Mouse (Mus musculus) cerebellum, postnatal 14 days (tissue): ENCODE data around the gene Letm1.

Experiments used
- DNase-seq, 2 experiments: peaks; one replicate each; pipeline ENCODE4 v3.0.0; 2021; ENCODE audit warnings: mixed read lengths in 2 of 2

Gene Letm1

GRCm38 (mm10) chr5:33705612-33706349, 76.8 kb downstream of the Letm1 start:
- DNase-seq: peak; percentile 38 to 53

GRCm38 (mm10) chr5:33704945-33705611, 77.5 kb downstream of the Letm1 start:
- DNase-seq: peak in 1 of 2 experiments; percentile 36

- DNase-seq: no peak
Observed at GRCm38 (mm10) chr5:33703999-33704398, 78.6 kb downstream of the Letm1 start.

- no peak for DNase-seq
Observed at GRCm38 (mm10) chr5:33701832-33702231, 80.8 kb downstream of the Letm1 start.

GRCm38 (mm10) chr5:33700010-33700409, 82.6 kb downstream of the Letm1 start:
- DNase-seq: peak in 1 of 2 experiments; percentile 19

- no peak for DNase-seq
Observed at GRCm38 (mm10) chr5:33698669-33699068, 83.9 kb downstream of the Letm1 start.

DNA sequence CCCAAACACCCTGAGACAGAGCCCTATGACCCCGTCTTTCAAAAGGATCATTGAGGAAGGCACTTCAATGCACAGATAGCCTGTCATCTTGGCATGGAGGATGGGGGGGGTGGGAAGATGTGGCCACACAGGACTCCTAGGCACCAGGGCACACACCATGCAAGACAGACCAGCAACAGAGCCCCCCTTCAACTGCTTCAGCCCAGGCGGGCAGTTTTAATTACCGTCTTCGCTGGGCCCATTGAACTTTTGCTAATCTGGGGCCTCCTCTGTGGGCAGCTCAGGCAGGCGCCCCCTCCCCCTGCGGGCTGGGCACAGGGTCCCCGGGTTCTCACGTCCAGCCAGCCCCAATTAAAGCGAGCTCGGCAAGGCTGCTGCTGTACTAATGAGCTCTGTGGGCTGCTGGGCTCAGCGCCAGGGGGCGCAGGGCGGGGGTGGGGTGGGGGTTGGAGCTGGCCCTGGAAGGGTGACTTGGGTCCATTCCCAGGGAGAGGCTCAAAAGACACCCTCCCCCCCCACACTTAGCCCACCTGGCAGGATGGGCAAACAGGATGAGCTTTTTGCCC, 84.6 kb downstream of the Letm1 start:
- peak in 1 of 2 experiments; percentile 21 for DNase-seq

DNA sequence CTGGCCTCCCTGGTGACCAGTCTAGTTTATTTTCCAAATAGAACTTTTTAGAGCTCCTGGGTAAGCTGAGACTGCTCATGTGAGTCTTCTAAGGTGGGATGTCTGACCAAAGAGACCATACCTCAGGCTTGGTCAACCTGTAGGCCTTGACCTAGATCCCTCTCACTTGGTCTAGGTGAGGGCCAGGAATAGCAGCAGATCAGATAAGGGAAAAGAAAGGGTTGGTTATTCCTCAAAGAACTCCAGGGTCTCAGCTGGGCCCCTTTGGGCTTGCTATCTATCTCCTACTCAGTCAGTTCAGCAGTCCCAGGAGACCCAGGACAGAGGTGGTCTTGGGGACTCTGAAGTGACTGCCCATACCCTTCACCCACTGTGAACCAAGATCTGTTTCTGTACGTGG, 85.1 kb downstream of the Letm1 start:
- DNase-seq: no peak

GRCm38 (mm10) chr5:33696430-33696829, 86.2 kb downstream of the Letm1 start:
- DNase-seq: no peak

DNA sequence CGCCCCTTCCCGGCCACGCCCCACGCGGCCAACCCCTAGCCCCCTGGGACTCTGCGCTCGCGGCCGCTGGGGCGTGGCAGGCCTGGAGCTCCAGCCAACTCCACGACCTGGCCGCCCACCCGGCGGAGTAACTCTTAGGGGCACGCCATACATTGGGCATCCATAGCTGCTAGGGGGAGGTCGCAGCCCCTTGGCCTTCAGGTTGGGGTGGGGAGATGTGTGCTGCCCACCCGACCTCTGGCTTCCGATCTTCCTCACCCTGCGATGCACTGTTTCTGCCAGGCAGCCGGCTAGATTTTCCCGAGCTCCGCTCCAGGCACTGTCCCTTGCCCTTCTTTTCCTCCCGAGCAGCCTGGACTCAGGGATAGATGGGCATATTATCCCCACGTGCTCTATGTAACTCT, 86.9 kb downstream of the Letm1 start:
- no peak for DNase-seq

GRCm38 (mm10) chr5:33694848-33695717, 87.5 kb downstream of the Letm1 start:
- DNase-seq: peak; percentile 15 to 40

- DNase-seq: no peak
Observed at GRCm38 (mm10) chr5:33694461-33694847, 88.2 kb downstream of the Letm1 start.

DNA sequence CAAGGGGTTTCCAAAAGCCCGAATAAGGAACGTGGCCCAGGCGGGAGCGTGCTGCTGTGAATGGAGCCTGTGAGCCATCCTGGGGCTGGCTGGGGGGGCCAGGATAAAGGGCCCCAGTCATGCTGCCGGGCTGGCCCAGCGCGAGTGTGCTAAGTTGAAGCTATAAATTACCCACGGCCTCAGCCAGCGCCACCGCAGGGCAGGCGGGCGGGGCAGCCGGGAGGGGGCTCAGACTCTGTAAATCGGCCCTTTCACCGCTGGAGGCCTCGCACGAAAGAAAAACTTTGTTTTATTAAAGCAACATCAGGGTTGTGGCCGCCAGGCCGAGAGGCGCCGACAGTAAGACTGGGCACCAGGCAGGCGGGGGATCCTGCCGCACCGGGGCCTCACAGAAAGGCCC, 90.2 kb downstream of the Letm1 start:
- no peak for DNase-seq

DNA sequence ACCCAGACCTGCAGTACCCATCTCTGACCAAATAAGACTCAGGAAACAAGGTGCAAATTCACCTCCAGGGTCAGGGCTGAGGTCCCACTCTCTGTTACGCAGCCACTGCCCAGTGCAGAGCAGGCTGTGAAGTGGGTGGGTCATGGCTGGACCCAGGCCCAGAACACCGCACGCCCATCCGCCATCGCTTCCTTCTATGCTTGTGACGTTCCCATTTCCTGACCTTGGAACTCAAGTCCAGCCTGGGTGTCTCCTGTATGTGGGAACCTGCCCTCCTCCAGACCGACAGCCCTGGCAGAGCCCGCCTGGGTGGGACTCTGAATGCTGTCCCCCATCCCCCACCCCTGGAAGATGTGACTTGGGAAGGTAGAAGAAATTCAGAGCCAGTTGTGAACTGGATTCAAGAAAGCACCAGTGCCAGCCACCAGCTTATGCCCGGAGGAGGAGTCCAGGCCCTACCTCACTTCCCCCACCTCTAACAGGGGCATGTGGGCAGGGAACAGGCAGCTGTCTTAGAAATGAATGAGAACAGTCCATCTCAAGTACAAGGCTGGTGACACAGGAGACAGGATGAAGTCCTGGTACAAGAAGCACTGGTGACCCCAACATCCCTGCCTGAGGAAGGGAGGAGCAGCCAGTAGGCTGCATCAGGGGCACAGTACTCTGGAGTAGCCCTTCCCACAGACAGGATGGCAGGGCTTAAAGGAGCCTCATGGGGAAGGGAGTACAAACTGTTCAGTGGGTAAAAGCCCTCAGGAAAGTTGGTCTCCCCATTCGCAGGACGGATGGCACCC, 92.6 kb downstream of the Letm1 start:
- no peak for DNase-seq
